Mouse (Mus musculus) fat pad, adult 2 months (tissue): ENCODE measurements around the gene Clip2.
"Not testable (repeated sequence)": the region's sequence is repeated elsewhere in the genome, so short reads cannot be mapped to it uniquely, and the experiment has no call there.

ENCODE experiments used
- DNase-seq: peaks from one replicate; pipeline ENCODE4 v3.0.0-alpha.2; 2011; ENCODE audit warnings: low read depth, low spot score; ENCODE audit errors: extremely low read depth

The Clip2 gene

DNA sequence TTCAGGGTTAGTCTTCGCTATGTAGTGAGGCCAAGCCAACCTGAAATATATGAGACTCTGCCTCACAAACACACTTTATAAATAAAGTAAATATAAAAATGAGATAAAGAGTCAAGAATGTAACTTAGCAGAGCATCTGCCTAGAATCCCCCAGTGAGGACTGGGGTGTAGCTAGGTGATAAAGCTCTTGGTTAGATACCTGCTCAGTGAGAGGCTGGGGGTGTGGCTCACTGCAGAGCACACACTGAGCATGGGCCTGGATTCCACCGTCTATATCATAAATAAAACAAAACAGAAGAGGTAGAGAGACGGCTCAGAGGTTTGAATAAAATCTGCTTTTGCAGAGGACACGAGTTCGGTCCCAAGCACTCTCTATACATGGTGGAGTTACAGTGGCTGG lies 88.0 kb downstream of the Clip2 start:
- DNase-seq: no peak

DNA sequence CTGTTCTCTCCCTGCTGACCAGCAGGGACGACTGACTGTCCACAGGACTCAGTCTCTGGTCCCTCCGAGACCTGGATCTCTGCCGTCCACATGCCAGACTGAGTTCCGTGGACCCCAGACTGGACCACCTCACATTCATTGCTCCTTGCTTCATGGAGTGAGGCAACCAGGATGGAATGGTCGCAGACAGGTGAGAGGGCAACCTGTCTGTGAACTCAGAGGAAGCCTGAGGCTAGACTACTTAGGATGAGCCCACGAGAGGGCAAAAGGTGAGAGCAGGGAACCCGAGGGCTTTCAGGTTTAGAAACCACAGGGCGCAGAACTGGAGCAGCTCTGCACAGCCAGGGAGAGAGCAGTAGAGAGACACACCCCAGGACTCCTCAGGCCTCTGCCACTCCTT lies 89.5 kb downstream of the Clip2 start:
- no peak for DNase-seq

DNA sequence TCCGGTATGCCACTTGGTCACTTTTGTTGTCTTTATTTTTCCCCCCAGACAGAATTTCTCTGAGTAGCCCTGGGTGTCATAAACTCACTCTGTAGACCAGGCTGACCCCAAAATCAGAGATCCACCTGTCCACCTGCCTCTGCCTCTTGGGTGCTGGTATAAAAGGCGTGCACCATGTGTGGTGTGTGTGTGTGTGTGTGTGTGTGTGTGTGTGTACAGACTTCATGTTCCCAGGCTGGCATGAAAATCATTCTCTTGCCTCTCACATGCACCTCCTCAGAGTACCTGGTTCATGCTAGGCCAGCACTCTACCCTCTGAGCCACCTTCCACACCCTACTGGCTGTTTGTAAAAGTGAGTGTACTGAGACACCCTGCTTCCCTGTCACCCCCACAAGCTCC lies 89.9 kb downstream of the Clip2 start:
- no peak for DNase-seq

DNA sequence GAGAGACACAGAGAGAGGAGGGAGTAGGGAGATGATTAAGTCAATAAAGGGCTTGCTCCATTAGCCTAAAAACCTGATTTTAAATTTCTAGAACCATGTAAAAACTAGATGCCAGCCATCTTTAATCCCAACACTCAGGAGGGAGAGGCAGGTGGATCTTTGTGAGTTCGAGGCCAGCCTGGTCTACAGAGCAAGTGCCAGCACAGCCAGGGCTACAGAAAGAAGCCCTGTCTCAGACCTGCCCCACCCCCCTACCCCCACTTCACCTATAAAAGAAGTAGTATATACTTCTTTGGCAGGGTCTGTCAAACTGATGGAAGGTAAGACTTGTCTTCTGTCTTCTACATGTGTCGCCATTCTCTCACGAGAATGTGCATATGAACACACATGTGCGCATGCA lies 91.7 kb downstream of the Clip2 start:
- DNase-seq: no peak

DNA sequence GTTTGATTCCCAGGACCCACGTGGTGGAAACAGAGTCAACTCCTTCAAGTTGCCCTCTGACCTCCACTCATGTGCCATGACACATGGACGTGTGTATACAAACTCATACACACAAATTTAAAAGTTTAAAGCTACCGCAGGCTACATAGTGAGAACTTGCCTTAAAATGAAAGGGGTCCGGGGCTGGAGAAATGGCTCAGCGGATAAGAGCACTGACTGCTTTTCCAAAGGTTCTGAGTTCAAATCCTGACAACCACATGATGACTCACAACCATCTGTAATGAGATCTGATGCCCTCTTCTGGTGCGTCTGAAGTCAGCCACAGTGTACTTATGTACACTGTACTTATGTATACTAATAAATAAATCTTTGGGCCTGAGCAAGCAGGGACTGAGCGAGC lies 93.1 kb downstream of the Clip2 start:
- DNase-seq: no peak

DNA sequence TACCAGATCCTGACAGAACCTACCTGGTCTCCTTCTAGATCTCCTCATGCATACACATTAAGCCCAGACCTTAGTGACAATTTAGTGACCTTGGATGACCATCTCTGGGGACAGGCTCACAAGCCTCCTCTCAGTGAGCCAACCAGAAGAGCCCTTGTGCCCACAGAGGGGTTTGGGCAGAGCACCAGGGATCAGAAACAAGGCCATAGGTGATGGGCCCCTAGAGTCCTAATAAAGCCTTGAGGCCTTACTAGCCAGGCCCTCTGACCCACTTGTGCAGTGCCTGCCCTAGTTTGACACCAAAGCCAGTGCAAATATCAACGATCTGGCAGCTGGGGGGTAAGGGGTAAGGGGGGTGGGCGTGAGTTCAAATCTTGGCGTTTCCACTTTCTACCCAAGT lies 93.8 kb downstream of the Clip2 start:
- no peak for DNase-seq

DNA sequence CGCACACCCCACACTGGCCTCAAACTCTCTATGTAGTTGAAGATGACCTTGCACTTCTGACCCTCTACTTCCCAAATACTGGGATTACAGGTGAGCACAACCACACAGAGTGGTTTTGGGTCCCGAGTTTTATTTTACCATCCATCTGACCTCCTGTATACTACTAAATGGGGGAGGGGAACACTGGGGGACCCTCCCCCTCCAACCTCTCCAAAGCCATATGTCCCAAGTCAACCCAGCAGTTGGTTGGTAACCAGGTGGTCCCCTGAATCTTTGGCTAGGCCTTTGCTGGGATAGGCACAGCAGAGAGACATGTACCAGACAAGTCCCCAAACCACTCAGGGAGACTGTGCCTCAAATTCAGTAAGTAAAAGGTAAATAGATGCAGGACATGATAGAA lies 94.9 kb downstream of the Clip2 start:
- no peak for DNase-seq

DNA sequence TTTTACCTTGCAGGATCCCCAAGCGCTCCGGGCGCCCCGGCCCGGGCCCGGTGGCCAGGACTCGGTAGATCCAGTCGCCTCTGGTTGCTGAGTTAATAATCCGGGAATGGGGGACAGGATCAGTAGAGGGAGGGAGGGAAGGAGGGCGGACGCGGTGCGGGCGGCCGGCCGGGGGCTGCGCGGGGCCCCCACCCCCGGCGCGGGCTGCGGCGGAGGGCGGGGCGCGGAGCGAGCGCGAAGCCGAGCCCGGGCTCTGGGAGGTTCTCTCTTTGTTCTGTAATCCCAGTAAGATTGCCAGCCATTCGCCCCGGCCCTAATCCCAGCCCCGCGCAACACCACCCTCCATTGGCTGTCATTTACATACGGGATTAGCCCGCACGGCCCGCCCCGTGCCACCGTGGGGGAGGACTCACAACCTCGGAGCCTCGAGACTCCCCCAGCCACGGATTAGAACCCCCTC lies 95.7 kb downstream of the Clip2 start, which contains the start of gene Gtf2ird1:
Gtf2ird1 (minus strand) TSS at position 214 of the 460 bp plus-strand sequence.
- DNase-seq: no peak

DNA sequence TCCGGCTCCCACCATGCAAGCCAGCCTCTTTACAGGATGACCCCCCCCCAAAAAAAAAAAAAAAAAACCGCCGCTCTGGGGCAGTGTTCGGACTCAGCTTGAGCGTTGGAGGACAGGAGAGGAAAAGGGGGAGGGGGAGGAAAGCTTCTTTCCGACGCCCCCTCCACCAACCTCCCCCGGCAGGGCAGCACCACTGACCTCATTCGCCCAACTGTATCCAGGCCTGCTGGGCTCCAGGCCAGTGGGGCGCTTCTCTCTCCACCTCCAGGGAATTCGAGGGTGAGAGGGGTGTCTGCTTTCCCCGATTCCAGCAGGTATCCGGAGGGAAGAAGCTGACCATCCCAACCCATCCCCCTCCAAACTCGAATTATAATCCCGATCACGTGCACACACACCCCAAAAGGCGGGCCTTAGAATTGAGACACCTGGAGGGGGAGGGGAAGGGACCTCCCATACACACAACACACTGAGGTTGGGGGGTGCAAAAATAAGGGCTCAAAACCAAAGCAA lies 96.3 kb downstream of the Clip2 start:
- DNase-seq: no peak

DNA sequence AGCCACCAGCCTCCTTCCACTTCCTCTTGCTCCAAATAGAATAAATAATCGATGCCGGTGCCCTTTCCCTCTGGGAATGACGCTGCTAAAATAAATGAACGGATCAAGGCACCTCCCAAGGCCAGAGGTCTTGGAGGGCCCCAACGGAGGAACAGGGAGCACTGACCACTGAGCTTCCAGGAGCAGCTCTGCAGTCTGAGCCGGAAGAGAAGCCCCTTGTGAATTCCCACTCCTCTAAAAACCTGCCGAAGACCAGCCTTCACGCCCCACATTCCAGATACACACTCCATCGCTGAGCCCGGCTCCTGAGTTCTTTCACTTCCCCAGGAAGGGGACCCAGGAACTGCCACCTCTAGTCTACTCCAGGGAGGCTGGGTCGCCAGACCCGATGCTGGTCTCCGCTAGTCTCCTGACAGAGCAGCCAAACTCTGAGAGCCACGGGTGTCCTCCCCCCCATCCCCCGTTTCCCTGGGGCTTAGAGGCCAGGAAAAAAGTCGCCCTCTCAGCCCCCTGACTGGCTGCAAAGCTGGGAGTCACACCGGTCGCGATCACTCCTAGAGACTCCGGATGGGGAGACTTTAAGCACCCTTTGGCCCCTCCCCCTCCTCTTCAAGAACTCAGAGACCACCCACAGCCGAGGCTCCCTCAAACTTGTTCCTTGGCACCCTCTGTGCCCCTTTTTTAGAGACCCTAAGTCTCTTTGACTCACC lies 96.9 kb downstream of the Clip2 start:
- no peak for DNase-seq

DNA sequence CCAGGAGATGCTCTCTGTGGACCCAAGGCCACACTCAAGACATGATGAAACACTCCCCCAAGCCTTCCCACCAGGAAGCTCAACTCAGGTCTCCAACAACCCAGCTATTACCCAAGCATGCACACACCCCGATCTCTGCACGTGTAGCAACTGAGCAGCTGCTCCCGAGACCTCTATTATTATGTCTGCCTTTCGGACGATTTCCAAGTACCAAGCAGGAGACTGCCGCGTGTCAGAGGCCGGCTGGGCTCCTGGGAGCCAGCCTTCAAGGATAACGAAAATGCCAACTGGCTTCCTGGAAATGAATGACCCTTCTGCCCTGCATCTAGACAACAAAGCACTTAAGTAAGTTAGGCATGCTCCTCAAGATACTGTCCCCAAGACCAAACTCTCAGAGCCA lies 97.8 kb downstream of the Clip2 start:
- DNase-seq: no peak

DNA sequence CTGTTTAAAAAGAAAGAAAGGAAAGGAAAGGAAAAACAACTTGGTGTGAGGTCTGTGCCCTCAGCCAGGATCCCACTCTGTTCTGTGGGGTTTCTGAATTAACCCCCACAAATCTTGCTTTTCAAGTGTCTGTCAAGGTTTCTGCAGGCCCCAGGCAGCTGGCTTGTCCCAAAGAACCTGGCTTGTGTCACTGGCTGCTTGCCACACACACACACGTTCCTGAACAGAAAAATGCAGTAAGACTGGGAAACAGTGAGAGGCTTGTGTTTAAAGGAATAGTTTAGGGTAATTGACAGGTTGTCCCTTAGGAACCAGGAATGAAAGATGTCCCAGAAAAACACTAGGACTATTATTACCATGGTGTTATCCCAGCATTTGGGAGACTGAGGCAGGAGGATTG lies 98.7 kb downstream of the Clip2 start:
- DNase-seq: no peak

DNA sequence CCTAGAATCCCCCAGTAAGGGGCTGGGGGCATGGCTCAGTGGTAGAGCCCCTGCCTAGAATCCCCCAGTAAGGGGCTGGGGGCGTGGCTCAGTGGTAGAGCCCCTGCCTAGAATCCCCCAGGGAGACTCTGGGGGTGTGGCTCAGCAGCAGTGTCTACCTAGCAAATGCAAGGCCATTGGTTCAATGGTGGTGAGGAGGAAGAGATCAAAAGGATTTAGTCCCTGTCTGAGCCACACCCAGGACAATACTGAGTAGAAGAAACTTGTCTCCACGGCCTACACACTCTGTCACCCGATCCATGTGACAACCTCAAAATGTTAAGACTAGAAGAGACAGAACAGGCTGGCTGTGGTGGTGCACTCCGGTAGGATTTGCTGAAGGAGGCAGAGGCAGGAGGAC lies 105.5 kb downstream of the Clip2 start:
- DNase-seq: not testable (repeated sequence)

DNA sequence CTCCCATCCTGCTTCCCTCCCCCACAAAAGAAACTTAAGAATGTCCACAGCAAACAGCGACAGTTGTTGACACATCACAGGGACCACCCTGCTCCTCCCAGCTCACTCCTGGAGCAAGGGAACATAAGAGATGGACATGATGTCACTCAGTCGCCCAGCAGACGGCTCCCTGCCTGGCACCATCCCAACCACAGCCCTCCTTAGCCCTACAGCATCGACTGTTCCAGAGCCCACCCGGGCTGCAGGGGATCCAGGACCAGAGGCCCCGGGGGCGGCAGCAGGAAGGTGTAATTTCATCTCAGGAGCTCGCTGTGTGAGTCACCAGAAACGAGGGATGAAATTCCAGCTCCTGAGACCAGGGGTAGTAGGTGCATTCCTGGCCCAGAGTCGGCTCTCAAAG lies 106.3 kb downstream of the Clip2 start:
- DNase-seq: no peak

DNA sequence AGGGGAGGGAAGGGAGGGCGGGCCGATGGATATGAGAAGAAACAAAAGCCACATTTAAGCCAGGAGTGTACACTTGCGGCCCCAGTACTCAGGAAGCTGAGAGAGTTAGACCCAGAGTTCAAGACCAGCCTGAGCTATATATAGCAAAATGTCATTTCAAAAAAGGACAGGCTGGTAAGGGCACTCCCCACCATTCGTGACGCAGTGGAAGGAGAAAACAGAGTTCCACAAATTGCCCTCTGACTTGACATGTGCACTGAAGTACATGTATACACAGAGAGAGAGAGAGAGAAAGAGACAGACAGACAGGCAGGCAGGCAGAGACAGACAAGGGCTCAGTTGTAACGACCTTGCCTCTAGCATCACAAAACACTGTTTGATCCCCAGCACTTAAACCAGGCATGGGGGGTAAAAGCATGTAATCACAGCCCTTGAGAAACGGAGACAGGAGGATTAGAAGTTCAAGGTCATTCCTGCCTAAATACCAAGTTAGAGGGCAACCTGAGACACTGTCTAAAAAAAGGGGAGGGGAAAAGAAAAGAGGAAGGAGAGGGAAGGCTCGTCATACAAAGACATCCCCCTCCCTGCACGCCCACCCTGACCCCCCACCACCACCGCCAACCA lies 106.9 kb downstream of the Clip2 start:
- DNase-seq: no peak

DNA sequence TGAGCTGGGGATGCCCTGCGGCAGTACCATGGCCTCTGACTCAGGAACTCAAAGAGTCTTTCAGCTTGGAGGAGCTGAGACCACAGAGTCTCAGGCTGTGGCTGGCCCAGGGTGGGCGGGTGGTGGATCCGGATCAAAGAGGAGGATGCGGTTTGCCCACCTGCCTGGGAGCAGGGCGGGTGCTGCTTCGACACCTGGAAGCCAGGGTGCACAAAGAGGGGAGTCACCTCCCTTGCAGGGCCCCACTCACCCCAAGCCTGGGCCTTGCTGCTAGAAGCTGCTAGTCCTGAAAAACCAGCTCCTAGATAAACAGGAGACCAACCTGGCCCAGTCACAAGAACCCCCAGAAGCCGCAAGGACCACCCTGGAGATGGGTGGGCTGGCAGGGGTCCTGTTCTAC lies 107.8 kb downstream of the Clip2 start:
- DNase-seq: no peak

DNA sequence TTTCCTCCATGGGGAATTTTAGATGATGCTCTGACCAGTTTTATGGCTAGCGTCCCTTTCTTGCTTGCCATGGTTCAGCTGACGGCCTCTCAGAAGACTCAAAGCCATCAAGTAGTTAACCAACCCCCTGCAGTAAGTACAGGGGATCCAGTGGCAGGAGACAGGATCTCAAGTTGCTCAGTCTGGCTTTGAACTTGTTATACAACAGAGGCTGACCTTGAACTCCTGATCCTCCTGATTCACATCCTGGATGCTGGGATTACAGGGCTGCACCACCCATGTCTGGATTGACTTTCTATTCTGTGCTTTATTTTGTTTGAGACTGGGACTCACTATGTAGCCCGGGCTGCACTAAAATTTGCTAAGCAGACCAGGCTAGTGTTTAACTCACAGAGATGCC lies 110.2 kb downstream of the Clip2 start:
- DNase-seq: no peak

DNA sequence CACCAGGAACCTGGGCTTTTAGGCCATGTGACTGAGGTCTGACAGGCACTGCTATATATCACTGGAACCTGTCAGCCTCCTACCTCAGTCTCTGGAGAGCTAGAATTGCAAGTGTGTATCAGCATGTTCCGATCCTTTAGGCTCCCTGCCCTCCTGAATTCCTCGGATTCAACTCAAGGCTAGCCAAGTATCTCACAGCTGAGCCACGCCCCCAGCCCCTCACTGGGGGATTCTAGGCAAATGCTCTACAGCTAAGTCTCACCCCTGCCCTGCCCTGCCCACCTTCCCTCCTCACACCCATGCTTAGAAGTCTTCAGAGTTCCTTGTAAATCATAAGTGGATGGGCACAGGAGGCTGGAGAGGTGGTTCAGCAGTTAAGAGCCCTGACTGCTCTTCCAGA lies 111.1 kb downstream of the Clip2 start:
- no peak for DNase-seq

DNA sequence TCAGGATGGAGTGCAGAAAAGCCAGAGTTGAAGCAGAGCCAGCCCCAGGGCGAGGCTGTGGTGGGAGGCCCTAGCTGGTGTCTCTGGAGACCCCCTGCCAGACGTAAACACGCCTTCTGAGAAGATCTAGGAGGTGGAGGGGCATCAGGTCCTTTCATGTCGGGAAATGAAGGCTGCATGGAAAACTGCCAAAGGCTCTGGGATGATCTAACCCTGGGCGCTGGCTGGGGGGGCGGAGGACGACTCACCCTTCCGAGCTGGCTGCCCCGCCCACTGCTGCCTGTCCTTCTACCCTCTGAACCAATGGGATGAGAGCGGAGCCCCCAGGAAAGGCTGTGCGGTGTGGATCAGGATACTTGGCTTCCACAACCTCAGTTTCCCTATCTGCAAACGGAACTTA lies 112.1 kb downstream of the Clip2 start:
- DNase-seq: no peak

DNA sequence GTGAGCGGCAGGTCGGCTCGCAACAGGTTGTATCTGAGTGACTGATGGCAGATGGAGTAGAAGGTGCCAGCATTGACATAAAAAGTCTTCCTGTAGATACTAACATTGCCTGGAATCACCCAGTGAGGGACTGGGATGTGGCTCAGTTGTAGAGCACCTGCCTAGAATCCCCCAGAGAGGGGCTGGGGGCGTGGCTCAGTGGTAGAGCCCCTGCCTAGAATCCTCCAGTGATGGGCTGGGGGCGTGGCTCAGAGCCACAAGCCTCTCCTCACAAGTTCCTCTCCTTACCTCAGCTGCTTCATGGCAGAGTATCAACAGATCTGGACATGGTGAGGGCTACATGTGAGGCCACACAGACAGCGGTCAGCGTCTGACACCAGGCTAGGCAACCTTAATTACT lies 112.8 kb downstream of the Clip2 start:
- DNase-seq: no peak
